ENCODE assay signal across 9 mouse cellular contexts in the genomic region with DNA sequence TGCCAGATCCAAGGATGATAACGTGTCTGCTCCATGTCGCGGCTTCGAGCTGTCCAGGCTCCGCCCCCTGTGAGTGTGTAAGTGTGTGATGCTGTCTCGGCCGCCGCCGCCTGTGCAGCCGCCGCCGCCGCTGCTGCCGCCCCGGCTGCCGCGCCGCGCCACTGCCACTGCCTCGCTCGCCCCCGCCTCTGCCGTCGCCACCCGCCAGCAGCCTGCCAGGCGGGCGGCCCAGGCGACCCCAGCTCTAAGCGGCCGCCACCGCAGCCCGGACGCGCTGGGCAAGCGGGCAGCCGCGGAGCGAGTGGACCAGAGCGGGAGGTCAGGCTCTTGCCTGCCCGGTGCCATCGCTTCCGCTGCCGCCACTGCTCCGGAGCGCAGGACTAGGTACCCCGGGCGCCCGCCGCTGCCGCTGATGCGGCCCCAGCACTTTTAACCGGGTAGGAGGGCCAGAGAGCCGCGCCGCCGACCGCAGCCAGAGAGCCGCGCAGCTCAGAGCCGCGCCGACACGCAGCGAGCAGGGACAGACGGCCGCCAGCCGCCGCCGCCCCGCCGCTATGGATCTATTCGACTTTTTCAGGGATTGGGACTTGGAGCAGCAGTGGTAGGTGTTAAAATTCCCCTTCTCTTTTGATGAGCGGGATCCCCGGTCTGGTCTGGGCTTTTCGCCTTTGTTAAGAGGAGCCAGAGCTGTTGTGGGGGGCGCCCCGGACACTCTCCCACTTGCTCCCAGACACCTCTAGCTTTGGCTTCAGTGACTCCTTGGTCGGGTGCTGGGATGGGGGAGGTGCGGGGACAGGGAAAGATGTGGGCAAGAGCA. TPM values are rescaled to one million over a fixed set of nuclear protein-coding genes. Genes with fewer than 3 reads are reported as not detected.
DNase-seq lines count a peak whose midpoint lies in the region; ATAC-seq and TF ChIP-seq lines count a peak whose summit lies in the region.
"Had no signal": no experiment of that assay in that cellular context is flagged by ENCODE, and none has a peak within 500 bp of the region (broad histone marks: within the 10 kb centered on the region; RNA-seq: fewer than 3 reads in every experiment).

TSS of gene Aff2 (plus strand) at position 57 of the 817 bp plus-strand sequence.

- H3K9ac ChIP-seq in heart, adult 2 months (ENCODE audit: low read depth, low read length), result peak within 1 kb of the TSS; percentile 61
- H3K9ac ChIP-seq in kidney, embryonic 16.5 days (replicated peaks; ENCODE audit: low read length), result peak within 1 kb of the TSS; percentile 53
- H3K9ac ChIP-seq in neural tube, embryonic 11.5 days (ENCODE audit: low read length), result peak within 1 kb of the TSS; percentile 64

- peak within 1 kb of the TSS; percentile 43 for H3K4me3 ChIP-seq in heart, adult 2 months
- H3K4me3 ChIP-seq in heart, embryonic 10.5 days, result peak within 1 kb of the TSS; percentile 69
- H3K4me3 ChIP-seq in kidney, embryonic 16.5 days (ENCODE audit: low read length), result peak within 1 kb of the TSS; percentile 53
- H3K4me3 ChIP-seq in neural tube, embryonic 11.5 days (ENCODE audit: low read depth, low read length), result peak within 1 kb of the TSS; percentile 52

- ATAC-seq in kidney, embryonic 16.5 days (ENCODE audit: low FRiP score, low TSS enrichment), result peak; percentile 92
- ATAC-seq in neural tube, embryonic 11.5 days (ENCODE audit: insufficient read depth, low FRiP score, low TSS enrichment), result peak; percentile 93

- 0 out of 2 replicates have a peak, but pooled peaks cover 3% of the 10 kb centered on the region for H3K9me3 ChIP-seq in heart, embryonic 10.5 days
- H3K9me3 ChIP-seq in kidney, embryonic 16.5 days (ENCODE audit: low read length), result no peaks in the 10 kb centered on the region
- no peaks in the 10 kb centered on the region for H3K9me3 ChIP-seq in neural tube, embryonic 11.5 days (ENCODE audit: control insufficient read depth, low read length)

- H3K36me3 ChIP-seq in heart, adult 2 months (ENCODE audit: control insufficient read depth, insufficient read depth, low read length), result no peaks in the 10 kb centered on the region
- H3K36me3 ChIP-seq in heart, embryonic 10.5 days, result no peaks in the 10 kb centered on the region
- H3K36me3 ChIP-seq in kidney, embryonic 16.5 days (ENCODE audit: insufficient read depth, low read length), result no peaks in the 10 kb centered on the region
- H3K36me3 ChIP-seq in neural tube, embryonic 11.5 days (ENCODE audit: control insufficient read depth, insufficient read depth, low read length), result no peaks in the 10 kb centered on the region

- no peak for TF ChIP-seq CTCF in heart, adult 2 months (IDR thresholded peaks at IDR 0.05)

- no peaks in the 10 kb centered on the region for H3K4me1 ChIP-seq in heart, adult 2 months (ENCODE audit: control insufficient read depth, insufficient read depth, low read length)
- 0 out of 2 replicates have a peak, but pooled peaks cover 4% of the 10 kb centered on the region for H3K4me1 ChIP-seq in heart, embryonic 10.5 days
- H3K4me1 ChIP-seq in kidney, embryonic 16.5 days (ENCODE audit: insufficient read depth, low read length), result peaks cover 7% of the 10 kb centered on the region; the same call in 1 of the 2 replicates
- H3K4me1 ChIP-seq in neural tube, embryonic 11.5 days (ENCODE audit: control insufficient read depth, insufficient read depth, low read length), result no peaks in the 10 kb centered on the region

- H3K27me3 ChIP-seq in heart, adult 2 months (ENCODE audit: control insufficient read depth, insufficient read depth, low read length), result no peaks in the 10 kb centered on the region
- peaks cover 26% of the 10 kb centered on the region for H3K27me3 ChIP-seq in heart, embryonic 10.5 days (ENCODE audit: insufficient read depth, poor library complexity, severe bottlenecking)
- peaks cover 26% of the 10 kb centered on the region; the same call in 1 of the 2 replicates for H3K27me3 ChIP-seq in kidney, embryonic 16.5 days (ENCODE audit: insufficient read depth, low read length)
- H3K27me3 ChIP-seq in neural tube, embryonic 11.5 days (ENCODE audit: control insufficient read depth, insufficient read depth, low read length), result no peaks in the 10 kb centered on the region
- H3K27me3 ChIP-seq: CH12.LX had no signal

- TF ChIP-seq POLR2A in heart, adult 2 months (IDR thresholded peaks at IDR 0.05; ENCODE audit: insufficient read depth, low read depth, low read length), result no peak

- 6% methylated on average over 44 of the region's 79 CpGs for WGBS in heart, adult 2 months
- 14% methylated on average over 72 of the region's 79 CpGs for WGBS in heart, embryonic 10.5 days
- WGBS in kidney, embryonic 16.5 days, result 15% methylated on average over 58 of the region's 79 CpGs
- WGBS in neural tube, embryonic 11.5 days, result 7% methylated on average over 61 of the region's 79 CpGs

- DNase-seq in heart, adult 2 months, result peak; percentile 12 to 28
- DNase-seq in heart, adult 9 months (ENCODE audit: low spot score in 2 of 2), result no peak
- DNase-seq in embryo, embryonic 11 days, result peak; percentile 78
- peak; percentile 73 for DNase-seq in heart, embryonic 10.5 days (ENCODE audit: low spot score)
- DNase-seq in liver, result peak; percentile 9
- peak; percentile 64 for DNase-seq in neural tube, embryonic 11.5 days (ENCODE audit: low spot score)
- no peak for DNase-seq in spleen, adult 12 weeks (ENCODE audit: low spot score)

- intact Hi-C loops in heart, adult 2 months (cut with DNase I), result no loop called here

- H3K27ac ChIP-seq in heart, adult 2 months, result no peak within 1 kb of the TSS
- peak within 1 kb of the TSS; percentile 89 for H3K27ac ChIP-seq in heart, embryonic 10.5 days
- no peak within 1 kb of the TSS for H3K27ac ChIP-seq in kidney, embryonic 16.5 days (ENCODE audit: low read length)
- H3K27ac ChIP-seq in neural tube, embryonic 11.5 days (ENCODE audit: low read depth, low read length), result peak within 1 kb of the TSS; percentile 34; the same call in 1 of the 2 replicates

- TF ChIP-seq EP300 in heart, adult 2 months (IDR thresholded peaks at IDR 0.05; ENCODE audit: insufficient read depth, low read depth, low read length), result no peak

- peak within 1 kb of the TSS; percentile 54 for H3K4me2 ChIP-seq in kidney, embryonic 16.5 days (replicated peaks; ENCODE audit: low read depth, low read length)
- peak within 1 kb of the TSS; percentile 55 for H3K4me2 ChIP-seq in neural tube, embryonic 11.5 days (ENCODE audit: low read depth)

- no peaks in the 10 kb centered on the region for H3K79me2 ChIP-seq in heart, adult 2 months (replicated peaks; ENCODE audit: control insufficient read depth, insufficient read depth, low read length)

RNA-seq across cellular contexts. Expression of gene Aff2, which starts in this region (rescaled TPM):
- 1 to 10 TPM; 2.0 to 3.3 TPM for total RNA-seq in heart, adult 2 months (2021)
- polyA plus RNA-seq in heart, adult 2 months (2012; rRNA removed), result 0.94 and 1.1 TPM in 2 replicates
- 5.5 and 9.9 TPM in 2 replicates for polyA plus RNA-seq in heart, embryonic 10.5 days (2016; fragmentation: Nextera tagmentation; extraction: Ambion mirVana)
- 0.91 and 1.1 TPM in 2 replicates for polyA plus RNA-seq in kidney, embryonic 16.5 days (2015; fragmentation: Nextera tagmentation; extraction: Ambion mirVana)
- polyA plus RNA-seq in neural tube, embryonic 11.5 days (2014; fragmentation: Nextera tagmentation; extraction: Ambion mirVana), result 12.7 and 13.9 TPM in 2 replicates
- total RNA-seq: CH12.LX had no signal

Comparison
In these comparisons a context has a peak if more than half of its experiments do, and no peak if none do; other contexts are left out.
1. DNase-seq: peak in heart, adult 2 months (2 of 2), embryo, embryonic 11 days (single experiment), heart, embryonic 10.5 days (single experiment), liver (single experiment) and neural tube, embryonic 11.5 days (single experiment); none in heart, adult 9 months (0 of 2) and spleen, adult 12 weeks (single experiment).
2. H3K27ac ChIP-seq: peak in heart, embryonic 10.5 days (single experiment) and neural tube, embryonic 11.5 days (single experiment); none in heart, adult 2 months (single experiment) and kidney, embryonic 16.5 days (single experiment).
3. Peak in every context shown above with its lines, with median percentiles within 50 percentile points of each other: H3K4me3 ChIP-seq and H3K9ac ChIP-seq.